Mouse (Mus musculus): Measurements from ENCODE around the gene Tmem52b. TPM values are rescaled to one million over a fixed set of nuclear protein-coding genes. Genes with fewer than 3 reads are reported as not detected.

Tmem52b gene
- polyA plus RNA-seq, 1 experiment from 2014 or later = not detected

Other genes starting within 250 kb of the Tmem52b start
- gene Cd69, start 237.1 kb upstream of the Tmem52b start, polyA plus RNA-seq (2016; fragmentation: Nextera tagmentation; extraction: Ambion mirVana) = 0.09 and 0.11 TPM in 2 replicates
- gene 4922502D21Rik, start 180.8 kb upstream of the Tmem52b start, polyA plus RNA-seq (2016; fragmentation: Nextera tagmentation; extraction: Ambion mirVana) = not detected in 2 replicates
- gene Clec12a, start 169.9 kb upstream of the Tmem52b start, polyA plus RNA-seq (2016; fragmentation: Nextera tagmentation; extraction: Ambion mirVana) = 0.38 and 0.39 TPM in 2 replicates
- not detected in 2 replicates for gene Clec12b, start 126.7 kb upstream of the Tmem52b start, polyA plus RNA-seq (2016; fragmentation: Nextera tagmentation; extraction: Ambion mirVana)
- gene Clec1b, start 115.3 kb upstream of the Tmem52b start, polyA plus RNA-seq (2016; fragmentation: Nextera tagmentation; extraction: Ambion mirVana) = 16.4 and 19.8 TPM in 2 replicates
- 0.36 TPM in 2 replicates for gene Clec9a, start 103.7 kb upstream of the Tmem52b start, polyA plus RNA-seq (2016; fragmentation: Nextera tagmentation; extraction: Ambion mirVana)
- gene Clec1a, start 60.6 kb upstream of the Tmem52b start, polyA plus RNA-seq (2016; fragmentation: Nextera tagmentation; extraction: Ambion mirVana) = 0.36 and 0.66 TPM in 2 replicates
- gene Olr1, start 5.4 kb upstream of the Tmem52b start, polyA plus RNA-seq (2016; fragmentation: Nextera tagmentation; extraction: Ambion mirVana) = 0.06 TPM in 1 of 2 replicates, not detected in the other
- gene Gabarapl1, start 20.6 kb downstream of the Tmem52b start, polyA plus RNA-seq (2016; fragmentation: Nextera tagmentation; extraction: Ambion mirVana) = 40.4 and 43.5 TPM in 2 replicates
- not detected in 2 replicates for gene Klre1, start 65.3 kb downstream of the Tmem52b start, polyA plus RNA-seq (2016; fragmentation: Nextera tagmentation; extraction: Ambion mirVana)
- not detected in 2 replicates for gene Klrd1, start 79.2 kb downstream of the Tmem52b start, polyA plus RNA-seq (2016; fragmentation: Nextera tagmentation; extraction: Ambion mirVana)
- 0.07 and 0.17 TPM in 2 replicates for gene Klrk1, start 111.3 kb downstream of the Tmem52b start, polyA plus RNA-seq (2016; fragmentation: Nextera tagmentation; extraction: Ambion mirVana)
- not detected in 2 replicates for gene Klrc3, start 130.8 kb downstream of the Tmem52b start, polyA plus RNA-seq (2016; fragmentation: Nextera tagmentation; extraction: Ambion mirVana)
- not detected in 2 replicates for gene Klrc2, start 148.1 kb downstream of the Tmem52b start, polyA plus RNA-seq (2016; fragmentation: Nextera tagmentation; extraction: Ambion mirVana)
- gene Klrc1, start 166.4 kb downstream of the Tmem52b start, polyA plus RNA-seq (2016; fragmentation: Nextera tagmentation; extraction: Ambion mirVana) = not detected in 2 replicates
- not detected in 2 replicates for gene Klri1, start 204.6 kb downstream of the Tmem52b start, polyA plus RNA-seq (2016; fragmentation: Nextera tagmentation; extraction: Ambion mirVana)
- not detected in 2 replicates for gene Klri2, start 227.9 kb downstream of the Tmem52b start, polyA plus RNA-seq (2016; fragmentation: Nextera tagmentation; extraction: Ambion mirVana)